Mouse (Mus musculus) hindbrain, embryonic 16.5 days (tissue): ENCODE data around the gene Efhc1. TPM values are rescaled to one million over a fixed set of nuclear protein-coding genes. Genes with fewer than 3 reads are reported as not detected.

ENCODE experiments used
- ATAC-seq: fragments of 200-750 bp; cut with Nextera tagmentation; 2 replicates; pipeline ENCODE4 v1.8.0; 2017; ENCODE audit warnings: moderate TSS enrichment, moderate library complexity
- H3K27ac ChIP-seq: fragments of 300-500 bp; sonication (generic); 2 replicates; pipeline ENCODE4 v1.5.1; 2014; ENCODE audit warnings: low read depth, mild to moderate bottlenecking, control low read depth, low read length, moderate library complexity
- H3K27me3 ChIP-seq: fragments of 300-500 bp; sonication (generic); replicated peaks from 2 replicates; pipeline ENCODE4 v1.6.1; 2014; ENCODE audit warnings: low read length; ENCODE audit not compliant: control insufficient read depth, insufficient read depth
- H3K36me3 ChIP-seq: fragments of 300-500 bp; sonication (generic); 2 replicates; pipeline ENCODE4 v1.6.1; 2014; ENCODE audit warnings: mild to moderate bottlenecking, low read length, moderate library complexity, mixed read lengths; ENCODE audit not compliant: control insufficient read depth, insufficient read depth
- H3K4me1 ChIP-seq: fragments of 300-500 bp; sonication (generic); 2 replicates; pipeline ENCODE4 v1.6.1; 2014; ENCODE audit warnings: low read depth, low read length; ENCODE audit not compliant: control insufficient read depth, insufficient read depth
- H3K4me2 ChIP-seq: fragments of 300-500 bp; sonication (generic); 2 replicates; pipeline ENCODE4 v1.6.1; 2014; ENCODE audit warnings: mild to moderate bottlenecking, low read length, control low read depth, moderate library complexity
- H3K4me3 ChIP-seq: fragments of 300-500 bp; sonication (generic); 2 replicates; pipeline ENCODE4 v1.5.1; 2014; ENCODE audit warnings: mild to moderate bottlenecking, low read length, control low read depth, moderate library complexity
- H3K9ac ChIP-seq: fragments of 300-500 bp; sonication (generic); 2 replicates; pipeline ENCODE4 v1.6.1; 2014; ENCODE audit warnings: low read depth, mild to moderate bottlenecking, control low read depth, low read length, moderate library complexity
- H3K9me3 ChIP-seq: fragments of 300-500 bp; sonication (generic); 2 replicates; pipeline ENCODE4 v1.6.1; 2014; ENCODE audit warnings: mild to moderate bottlenecking, low read length, moderate library complexity; ENCODE audit not compliant: control insufficient read depth
- WGBS: fragments of 180-500 bp; shearing (Covaris S2); extraction: QIAGEN DNeasy Blood & Tissue Kit; methylation state at CpG from one replicate; pipeline ENCODE4 v1.1.7; 2014; 5-methylcytosine and 5-hydroxymethylcytosine counted together
- polyA plus RNA-seq: library from polyadenylated mRNA; unstranded; fragments of >200 nt; fragmentation: Nextera tagmentation; extraction: Ambion mirVana; gene quantifications from 2 replicates; pipeline ENCODE4 v1.2.1, GENCODE M21; 2015

Efhc1 gene
- polyA plus RNA-seq: 2.6 and 3.8 TPM in 2 replicates

GRCm38 (mm10) chr1:20951300-20951763 is at the start of gene Efhc1:
Gene Efhc1, plus strand, starts transcription at chr1:20951626.
- Histone ChIP-seq H3K27ac (peak within 1 kb of the TSS; percentile 86), H3K4me3 (peak within 1 kb of the TSS; percentile 64), H3K4me1 (peaks cover 9% of the 10 kb centered on the region), H3K4me2 (peak within 1 kb of the TSS; percentile 90), H3K27me3 (no peaks in the 10 kb centered on the region), H3K9ac (peak within 1 kb of the TSS; percentile 83), H3K9me3 (no peaks in the 10 kb centered on the region), H3K36me3 (no peaks in the 10 kb centered on the region)
- under 1% methylated on average over 23 of the region's 23 CpGs for WGBS
- peak; percentile 99 for ATAC-seq

- peak; percentile 93 for ATAC-seq
- no peak overlapping the region for H3K9ac ChIP-seq
- H3K4me1 ChIP-seq: no peaks in the 10 kb centered on the region; the same call in 1 of the 2 replicates
- H3K27ac ChIP-seq: peak overlapping the region; percentile 71
- H3K4me3 ChIP-seq: no peak overlapping the region
- no peaks in the 10 kb centered on the region for H3K36me3 ChIP-seq
- H3K27me3 ChIP-seq: no peaks in the 10 kb centered on the region
- no peak overlapping the region for H3K4me2 ChIP-seq
- H3K9me3 ChIP-seq: no peaks in the 10 kb centered on the region
- WGBS: 39% methylated on average over 8 of the region's 8 CpGs
Measured at GRCm38 (mm10) chr1:20905501-20906127, 45.8 kb upstream of the Efhc1 start.

- no peak overlapping the region for H3K4me2 ChIP-seq
- H3K27me3 ChIP-seq: no peaks in the 10 kb centered on the region
- no peak overlapping the region for H3K9ac ChIP-seq
- no peak overlapping the region for H3K4me3 ChIP-seq
- no peaks in the 10 kb centered on the region for H3K9me3 ChIP-seq
- H3K27ac ChIP-seq: peak overlapping the region; percentile 71
- 65% methylated on average over 9 of the region's 9 CpGs for WGBS
- ATAC-seq: peak; percentile 83
- H3K4me1 ChIP-seq: no peaks in the 10 kb centered on the region; the same call in 1 of the 2 replicates
- H3K36me3 ChIP-seq: no peaks in the 10 kb centered on the region
Measured at GRCm38 (mm10) chr1:20906128-20906515, 45.3 kb upstream of the Efhc1 start.

GRCm38 (mm10) chr1:20908541-20908940 is 42.9 kb upstream of the Efhc1 start:
- no peak overlapping the region for H3K9ac ChIP-seq
- no peak overlapping the region for H3K4me2 ChIP-seq
- ATAC-seq: no peak
- no peak overlapping the region for H3K4me3 ChIP-seq
- no peaks in the 10 kb centered on the region for H3K36me3 ChIP-seq
- H3K27me3 ChIP-seq: no peaks in the 10 kb centered on the region
- 25% methylated on average over 4 of the region's 4 CpGs for WGBS
- H3K27ac ChIP-seq: peak overlapping the region; percentile 31; the same call in 1 of the 2 replicates
- peaks cover 3% of the 10 kb centered on the region; the same call in 1 of the 2 replicates for H3K4me1 ChIP-seq
- H3K9me3 ChIP-seq: no peaks in the 10 kb centered on the region

GRCm38 (mm10) chr1:20912115-20912514 is 39.3 kb upstream of the Efhc1 start:
- Histone ChIP-seq H3K9ac (no peak overlapping the region), H3K27ac (no peak overlapping the region; the same call in 1 of the 2 replicates), H3K36me3 (no peaks in the 10 kb centered on the region), H3K4me3 (no peak overlapping the region), H3K4me2 (no peak overlapping the region), H3K4me1 (peaks cover 3% of the 10 kb centered on the region; the same call in 1 of the 2 replicates), H3K9me3 (no peaks in the 10 kb centered on the region), H3K27me3 (no peaks in the 10 kb centered on the region)
- WGBS: 9% methylated on average over 2 of the region's 2 CpGs
- no peak for ATAC-seq

- Histone ChIP-seq H3K4me2 (peak overlapping the region; percentile 28; the same call in 1 of the 2 replicates), H3K9ac (peak overlapping the region; percentile 17; the same call in 1 of the 2 replicates), H3K27ac (no peak overlapping the region; the same call in 1 of the 2 replicates), H3K4me3 (no peak overlapping the region), H3K9me3 (no peaks in the 10 kb centered on the region), H3K36me3 (no peaks in the 10 kb centered on the region), H3K27me3 (no peaks in the 10 kb centered on the region), H3K4me1 (peaks cover 3% of the 10 kb centered on the region; the same call in 1 of the 2 replicates)
- WGBS: 61% methylated on average over 13 of the region's 13 CpGs
- peak; percentile 49; the same call in 1 of the 2 replicates for ATAC-seq
Measured at GRCm38 (mm10) chr1:20912527-20913171, 38.8 kb upstream of the Efhc1 start.

GRCm38 (mm10) chr1:20914769-20915168 is 36.7 kb upstream of the Efhc1 start:
- 90% methylated on average over 3 of the region's 3 CpGs for WGBS
- Histone ChIP-seq H3K9me3 (no peaks in the 10 kb centered on the region), H3K4me1 (peaks cover 6% of the 10 kb centered on the region), H3K4me3 (no peak overlapping the region), H3K36me3 (no peaks in the 10 kb centered on the region), H3K27me3 (no peaks in the 10 kb centered on the region), H3K4me2 (no peak overlapping the region), H3K27ac (no peak overlapping the region), H3K9ac (no peak overlapping the region)
- ATAC-seq: no peak

- Histone ChIP-seq H3K9me3 (no peaks in the 10 kb centered on the region), H3K36me3 (no peaks in the 10 kb centered on the region), H3K4me1 (peaks cover 6% of the 10 kb centered on the region), H3K27ac (no peak overlapping the region), H3K4me3 (no peak overlapping the region), H3K4me2 (no peak overlapping the region), H3K9ac (no peak overlapping the region), H3K27me3 (no peaks in the 10 kb centered on the region)
- 74% methylated on average over 5 of the region's 5 CpGs for WGBS
- ATAC-seq: no peak
Measured at GRCm38 (mm10) chr1:20915608-20916007, 35.8 kb upstream of the Efhc1 start.

- ATAC-seq: no peak
- WGBS: 84% methylated on average over 6 of the region's 6 CpGs
- peaks cover 5% of the 10 kb centered on the region for H3K4me1 ChIP-seq
Measured at GRCm38 (mm10) chr1:20917496-20918050, 33.9 kb upstream of the Efhc1 start.

More at GRCm38 (mm10) chr1:20917496-20918050, 33.9 kb upstream of the Efhc1 start:
- Histone ChIP-seq H3K4me3 (no peak overlapping the region), H3K9me3 (no peaks in the 10 kb centered on the region), H3K9ac (no peak overlapping the region), H3K27me3 (no peaks in the 10 kb centered on the region), H3K4me2 (no peak overlapping the region), H3K27ac (no peak overlapping the region), H3K36me3 (no peaks in the 10 kb centered on the region)
